Mouse (Mus musculus) urinary bladder, postnatal 10 days (tissue): ENCODE data around the gene Jmjd4.

Experiments
- DNase-seq: peaks from one replicate; pipeline ENCODE4 v3.0.0; 2022; ENCODE audit warnings: low spot score

The Jmjd4 gene

GRCm38 (mm10) chr11:59449741-59450229 is at the start of gene Jmjd4:
Jmjd4 (plus strand) TSS chr11:59450045.
- DNase-seq, result peak; percentile 43

GRCm38 (mm10) chr11:59400876-59401275 is 49.0 kb upstream of the Jmjd4 start:
- no peak for DNase-seq

GRCm38 (mm10) chr11:59405761-59406160 is 44.1 kb upstream of the Jmjd4 start:
- DNase-seq, result no peak

GRCm38 (mm10) chr11:59410851-59411250 is 39.0 kb upstream of the Jmjd4 start:
- DNase-seq, result no peak

GRCm38 (mm10) chr11:59412058-59412457 is 37.8 kb upstream of the Jmjd4 start:
- no peak for DNase-seq

- DNase-seq, result no peak
Measured at GRCm38 (mm10) chr11:59412999-59413863, 36.6 kb upstream of the Jmjd4 start.

GRCm38 (mm10) chr11:59418708-59419107 is 31.1 kb upstream of the Jmjd4 start:
- no peak for DNase-seq

GRCm38 (mm10) chr11:59421436-59421835 is 28.4 kb upstream of the Jmjd4 start:
- no peak for DNase-seq

- no peak for DNase-seq
Measured at GRCm38 (mm10) chr11:59421967-59422366, 27.9 kb upstream of the Jmjd4 start.

- DNase-seq, result no peak
Measured at GRCm38 (mm10) chr11:59423010-59423588, 26.7 kb upstream of the Jmjd4 start.

GRCm38 (mm10) chr11:59425671-59426101 is 24.2 kb upstream of the Jmjd4 start:
- no peak for DNase-seq

- no peak for DNase-seq
Measured at GRCm38 (mm10) chr11:59428057-59428660, 21.7 kb upstream of the Jmjd4 start.

GRCm38 (mm10) chr11:59429959-59430358 is 19.9 kb upstream of the Jmjd4 start:
- no peak for DNase-seq

GRCm38 (mm10) chr11:59432261-59432660 is 17.6 kb upstream of the Jmjd4 start:
- DNase-seq, result no peak

- no peak for DNase-seq
Measured at GRCm38 (mm10) chr11:59437954-59438353, 11.9 kb upstream of the Jmjd4 start.

GRCm38 (mm10) chr11:59443102-59443501 is 6.7 kb upstream of the Jmjd4 start:
- DNase-seq, result no peak

- DNase-seq, result no peak
Measured at GRCm38 (mm10) chr11:59450230-59450771, 456 bp downstream of the Jmjd4 start.

GRCm38 (mm10) chr11:59451086-59451485 is 1.2 kb downstream of the Jmjd4 start, which contains the start of gene Snap47:
Snap47 (minus strand) TSS chr11:59451186.
- DNase-seq, result no peak

- DNase-seq, result no peak
Measured at GRCm38 (mm10) chr11:59456346-59456745, 6.5 kb downstream of the Jmjd4 start.

- no peak for DNase-seq
Measured at GRCm38 (mm10) chr11:59456891-59457290, 7.0 kb downstream of the Jmjd4 start.

GRCm38 (mm10) chr11:59458973-59459372 is 9.1 kb downstream of the Jmjd4 start:
- DNase-seq, result no peak

- DNase-seq, result no peak
Measured at GRCm38 (mm10) chr11:59460459-59460858, 10.6 kb downstream of the Jmjd4 start.
